Mouse (Mus musculus) kidney, adult 8-10 months (tissue): ENCODE data around the gene Tdrd5.
"Not testable (repeated sequence)": the region's sequence is repeated elsewhere in the genome, so short reads cannot be mapped to it uniquely, and the experiment has no call there.

Experiments used
- DNase-seq, 2 experiments: peaks; one replicate each; pipeline ENCODE4 v3.0.0; 2022

The Tdrd5 gene

DNA sequence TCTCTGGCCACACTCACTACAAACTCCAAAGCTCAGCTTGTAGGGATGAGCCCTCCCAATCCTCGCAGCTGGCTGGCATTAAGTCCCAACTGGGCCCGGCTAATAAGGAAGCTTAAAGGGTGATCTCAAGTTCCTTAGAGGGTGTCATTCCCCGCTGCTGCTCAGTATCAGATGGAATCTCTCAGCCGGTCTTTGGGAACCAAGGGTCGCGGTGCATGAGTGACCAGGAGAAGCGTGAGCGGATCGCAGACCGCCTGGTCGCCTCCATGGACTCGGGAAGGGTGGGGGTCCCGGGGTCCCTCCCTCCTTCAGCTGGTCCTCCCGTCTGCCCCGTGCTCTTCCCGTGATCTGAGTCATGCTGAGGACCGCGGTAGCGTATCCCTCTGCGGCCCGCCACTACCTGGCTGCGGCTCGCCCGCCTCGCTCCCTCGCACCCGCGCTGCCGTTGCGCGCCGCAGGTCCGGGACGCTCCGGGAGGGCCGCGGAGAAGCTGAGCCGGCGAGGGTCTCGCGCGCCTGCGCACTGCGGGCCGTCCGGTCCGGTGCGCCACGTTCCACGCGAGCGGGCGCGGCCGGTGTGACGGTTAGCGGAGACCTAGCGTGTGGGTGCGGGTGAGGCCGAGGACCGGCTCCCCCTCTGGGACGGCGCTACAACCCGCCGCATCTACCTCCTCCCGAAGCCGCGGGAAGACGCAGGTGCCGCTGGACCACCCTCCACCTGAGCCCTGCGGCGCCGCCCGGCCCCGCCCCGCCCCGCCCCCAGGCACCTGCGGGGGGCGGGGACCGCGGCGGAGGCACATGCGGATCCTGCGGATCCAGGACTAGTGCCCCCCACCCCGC is at the start of gene Tdrd5:
Gene Tdrd5, minus strand, starts transcription at position 754 of the 839 bp plus-strand sequence.
- DNase-seq, result peak in 1 of 2 experiments; percentile 21

DNA sequence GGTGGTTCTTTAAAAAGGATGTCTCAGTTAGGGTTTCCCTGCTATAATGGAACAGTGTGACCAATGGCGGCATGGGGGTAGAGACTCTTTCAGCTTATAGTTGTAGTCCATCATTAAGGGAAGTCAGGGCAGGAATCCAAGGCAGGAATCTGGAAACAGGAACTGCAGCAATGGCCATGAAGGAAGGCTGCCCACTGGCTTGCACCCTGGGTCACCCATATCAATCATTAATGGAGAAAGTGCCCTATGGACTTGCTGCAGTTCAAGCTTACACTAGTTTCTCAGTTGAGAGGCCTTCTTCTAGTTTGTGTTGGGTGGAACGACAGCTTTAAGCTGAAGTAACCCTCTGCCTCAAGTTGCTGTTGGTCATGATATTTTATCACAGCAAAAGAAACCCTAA is 49.0 kb upstream of the Tdrd5 start:
- DNase-seq, result peak; percentile 53 to 60

DNA sequence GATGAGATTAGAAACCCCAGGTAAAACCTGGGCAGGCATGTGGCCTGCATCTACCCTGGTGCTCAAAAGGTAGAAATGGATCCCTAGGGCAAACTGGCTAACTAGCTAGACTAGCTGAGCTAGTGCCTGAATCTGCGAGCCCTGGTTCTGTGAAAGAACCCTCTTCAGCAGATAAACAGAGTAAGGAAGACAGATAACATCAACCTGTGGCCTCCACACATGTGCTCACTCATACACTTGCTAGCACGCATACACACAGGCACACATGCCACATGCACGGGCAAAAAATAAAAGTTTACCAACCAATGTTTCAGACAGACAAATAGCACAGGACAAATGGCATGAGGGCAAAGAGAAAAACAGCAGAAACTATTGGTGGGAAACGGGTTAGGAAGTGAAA is 47.0 kb upstream of the Tdrd5 start:
- DNase-seq, result no peak

DNA sequence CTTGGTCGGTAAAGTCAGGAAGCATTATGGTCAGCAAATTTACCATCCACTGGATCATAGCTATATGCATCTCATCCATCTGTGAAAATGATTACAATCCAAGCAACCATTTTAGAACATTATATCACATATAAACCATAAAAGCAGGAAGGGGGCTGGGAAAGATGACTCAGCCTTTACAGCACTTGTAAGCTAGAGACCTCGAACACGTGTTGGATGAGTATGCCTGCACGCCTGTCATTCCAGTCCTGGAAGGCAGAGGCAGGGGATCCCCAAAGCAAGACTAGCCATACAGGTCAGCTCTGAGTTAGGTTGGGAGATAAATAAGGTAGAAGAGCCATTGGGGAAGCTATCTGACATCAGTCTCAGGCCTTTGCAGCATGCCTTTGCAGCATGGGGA is 45.6 kb upstream of the Tdrd5 start:
- DNase-seq, result no peak

DNA sequence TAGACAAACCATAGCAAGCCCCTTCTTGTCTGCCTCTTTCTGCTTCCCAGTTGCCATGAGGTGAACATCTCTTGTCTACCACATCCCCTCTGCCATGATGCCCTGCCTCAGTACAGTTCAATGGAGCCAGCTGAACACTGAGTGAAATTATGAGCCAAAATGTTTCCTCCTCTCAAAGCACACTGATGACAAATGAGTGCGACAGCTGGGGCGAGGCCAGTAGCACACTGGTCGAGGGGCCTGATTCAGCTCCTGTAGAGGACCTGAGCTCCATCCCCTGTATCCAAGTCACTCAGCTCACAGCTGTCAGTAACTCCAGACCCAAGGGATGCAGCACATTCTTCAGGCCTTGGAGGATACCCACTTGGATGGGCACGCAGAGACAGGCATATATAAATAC is 42.2 kb upstream of the Tdrd5 start:
- no peak for DNase-seq

DNA sequence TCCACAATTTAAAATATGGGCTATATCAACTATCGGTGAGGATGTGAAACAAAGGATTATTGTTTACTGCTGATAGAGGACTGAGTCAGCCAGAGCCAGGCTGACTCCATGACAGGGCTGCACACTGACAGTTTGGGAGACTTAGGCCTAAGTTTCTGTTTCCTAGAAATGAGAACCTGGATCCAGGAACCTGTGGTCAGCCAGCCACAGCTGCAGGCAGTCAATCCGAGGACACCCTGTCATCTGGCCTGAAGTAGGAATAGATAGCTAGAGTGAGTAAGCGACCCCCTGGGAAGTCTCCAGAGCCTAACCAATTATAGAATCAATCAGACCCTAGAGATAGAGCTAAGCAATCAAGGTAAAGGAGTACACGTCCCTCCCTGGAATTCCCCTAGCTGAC is 41.0 kb upstream of the Tdrd5 start:
- no peak for DNase-seq

DNA sequence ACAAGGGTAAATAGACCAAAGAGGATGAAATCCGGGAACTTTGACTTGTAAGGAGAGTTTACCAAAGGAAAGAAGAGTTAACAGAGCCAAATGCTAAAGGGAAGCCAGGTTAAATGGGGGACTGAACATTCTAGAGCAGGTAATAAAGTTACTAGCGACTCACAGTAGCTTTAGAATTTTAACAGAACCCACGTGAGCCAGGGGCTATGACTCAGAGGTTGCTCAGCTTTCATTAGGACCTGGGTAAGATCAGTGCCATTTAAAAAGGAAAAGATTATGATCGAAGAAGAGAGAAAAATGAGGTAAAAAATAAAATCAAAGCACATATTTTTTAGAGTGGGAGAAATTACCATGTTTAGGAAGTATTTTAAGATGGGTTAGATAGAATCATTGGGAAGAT is 37.4 kb upstream of the Tdrd5 start:
- no peak for DNase-seq

DNA sequence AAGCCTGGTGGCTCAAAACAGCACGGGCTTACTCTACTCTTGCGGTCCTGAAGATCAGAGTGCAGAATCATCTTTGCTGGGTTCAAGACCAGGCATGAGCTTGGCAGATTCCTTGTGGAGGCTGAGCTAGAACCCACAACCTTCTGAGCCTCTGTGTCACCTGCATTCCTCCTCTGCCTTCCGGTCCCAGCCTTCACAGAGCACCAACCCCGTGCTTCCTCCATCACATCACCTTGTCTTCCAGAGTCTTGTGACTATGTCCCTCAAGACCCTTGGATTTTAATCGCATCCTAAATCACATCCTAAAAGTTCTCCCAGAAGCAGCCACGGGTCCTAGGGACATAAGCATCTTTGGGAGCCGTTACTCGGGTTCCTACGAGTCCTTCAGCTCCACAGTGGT is 19.7 kb upstream of the Tdrd5 start:
- DNase-seq, result no peak

DNA sequence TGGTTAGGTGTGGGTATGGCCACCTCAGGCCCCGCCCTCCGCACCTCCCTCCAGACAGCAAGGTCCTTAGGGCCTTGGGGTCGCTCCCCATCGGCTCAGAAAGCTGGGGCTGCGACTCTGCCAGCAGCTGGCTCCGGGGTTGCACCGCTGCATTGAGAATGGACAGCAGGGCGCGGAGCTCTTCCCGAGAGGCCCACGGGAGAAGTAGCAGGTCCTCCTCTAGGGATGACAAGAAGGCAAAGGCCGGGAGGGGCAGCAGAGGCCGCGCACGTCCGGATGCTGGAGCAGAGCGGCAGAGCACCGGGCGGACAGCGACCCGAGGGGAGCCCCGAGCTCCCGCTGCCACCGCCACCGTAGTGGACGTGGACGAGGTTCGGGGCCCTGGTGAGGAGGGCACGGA is 7.2 kb upstream of the Tdrd5 start, which contains the start of gene Nphs2:
Gene Nphs2, plus strand, starts transcription at position 98 of the 400 bp plus-strand sequence.
- DNase-seq, result no peak

DNA sequence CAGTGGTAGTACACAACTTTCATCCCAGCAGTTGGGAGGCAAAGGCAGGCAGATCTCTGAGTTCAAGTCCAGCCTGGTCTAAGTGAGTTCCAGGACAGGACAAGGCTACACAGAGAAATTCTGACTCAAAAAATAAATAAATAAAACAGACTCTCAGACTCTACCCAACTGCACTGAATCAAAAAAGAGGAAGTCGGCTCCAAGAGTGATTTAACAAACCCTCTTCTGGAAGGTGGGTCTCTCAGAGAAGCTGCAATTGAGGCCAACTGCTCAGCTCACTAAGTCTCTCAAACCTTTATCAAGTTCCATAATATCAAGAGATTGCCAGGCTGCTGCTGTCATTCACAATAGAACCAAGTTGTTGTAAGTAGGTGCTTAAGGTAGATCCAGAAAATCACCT is 5.1 kb upstream of the Tdrd5 start:
- no peak for DNase-seq

DNA sequence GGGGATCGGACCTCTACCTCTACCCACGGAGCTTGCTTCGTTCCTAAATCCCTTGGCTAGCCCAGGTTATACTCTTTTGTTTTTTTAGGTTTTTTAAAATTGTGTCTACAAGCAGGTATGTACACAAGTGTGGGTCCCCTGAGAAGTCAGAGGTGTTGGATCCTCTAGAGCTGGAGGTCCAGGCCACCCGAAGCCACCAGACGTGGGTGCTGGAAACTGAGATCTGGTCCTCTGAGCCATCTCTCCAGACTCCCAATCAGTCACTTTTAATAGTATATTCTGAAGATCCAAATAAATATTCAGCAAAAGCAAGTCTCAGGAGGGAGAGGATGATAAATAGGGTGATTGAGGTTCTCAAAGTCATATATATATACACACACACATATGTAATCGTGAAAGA is 13.4 kb downstream of the Tdrd5 start:
- DNase-seq, result no peak

DNA sequence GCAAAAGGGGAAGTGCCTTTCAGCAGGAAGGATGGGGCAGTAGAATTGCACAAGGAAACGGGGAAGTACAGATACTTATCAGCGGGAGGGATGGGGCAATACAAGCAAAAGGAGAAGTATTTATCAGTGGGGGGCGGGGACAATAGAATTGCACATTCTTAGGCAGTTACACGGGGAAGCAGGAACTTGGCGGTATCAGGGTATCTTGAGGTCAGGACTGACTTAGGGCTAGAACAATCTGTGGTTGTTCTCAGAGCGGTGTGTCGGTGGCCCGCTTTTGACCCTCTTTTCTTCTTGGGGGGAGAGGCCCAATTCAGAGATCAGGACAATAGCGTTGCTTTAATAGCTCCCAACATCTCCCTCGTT is 14.3 kb downstream of the Tdrd5 start:
- DNase-seq, result not testable (repeated sequence)

DNA sequence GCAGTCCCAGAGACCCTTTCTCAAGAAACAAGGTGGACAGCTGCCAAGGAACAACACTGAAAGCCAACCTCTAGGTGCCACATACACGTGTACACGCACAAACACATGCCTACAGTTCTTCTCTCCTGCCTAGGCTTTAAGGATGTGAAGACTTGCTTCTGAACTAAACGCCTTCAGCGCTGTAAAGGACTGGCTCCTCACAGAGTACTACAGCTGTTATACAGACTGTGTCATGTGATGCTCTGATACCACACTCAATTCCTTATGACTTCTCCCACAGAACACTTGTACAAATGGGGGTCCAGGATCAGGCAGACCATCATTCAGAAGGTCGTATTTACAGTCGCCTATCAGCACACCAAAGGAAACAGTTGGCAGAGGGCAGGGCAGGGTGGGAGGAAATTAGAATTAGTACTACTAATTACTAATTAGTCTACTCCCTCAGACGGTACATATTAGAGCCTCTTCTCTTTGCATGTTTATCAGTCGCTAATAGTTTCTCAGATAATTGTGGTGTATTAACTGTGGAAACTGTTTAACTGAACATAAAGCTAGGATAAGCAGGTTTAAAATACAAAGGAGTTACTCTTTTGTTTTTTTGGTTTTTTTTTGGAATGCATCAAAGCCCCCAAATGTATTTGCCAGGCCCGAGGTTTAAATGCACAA is 14.8 kb downstream of the Tdrd5 start:
- DNase-seq, result no peak

DNA sequence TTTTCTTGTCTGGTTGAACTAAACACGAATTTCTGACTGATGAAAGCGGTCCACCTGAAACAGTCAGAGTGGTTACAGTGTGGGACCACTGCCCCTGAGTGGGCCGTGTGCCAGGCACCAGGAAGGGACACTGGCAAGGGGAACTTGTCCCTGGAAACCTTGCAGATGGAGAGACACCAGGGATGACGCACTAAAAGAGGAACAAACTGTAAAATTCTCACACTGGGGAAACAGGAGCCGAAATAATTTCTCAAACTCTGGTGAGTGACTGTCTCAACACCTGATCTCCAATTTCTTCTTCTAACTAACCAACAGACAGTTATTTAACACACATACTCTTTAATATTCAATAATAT is 17.9 kb downstream of the Tdrd5 start:
- no peak for DNase-seq

DNA sequence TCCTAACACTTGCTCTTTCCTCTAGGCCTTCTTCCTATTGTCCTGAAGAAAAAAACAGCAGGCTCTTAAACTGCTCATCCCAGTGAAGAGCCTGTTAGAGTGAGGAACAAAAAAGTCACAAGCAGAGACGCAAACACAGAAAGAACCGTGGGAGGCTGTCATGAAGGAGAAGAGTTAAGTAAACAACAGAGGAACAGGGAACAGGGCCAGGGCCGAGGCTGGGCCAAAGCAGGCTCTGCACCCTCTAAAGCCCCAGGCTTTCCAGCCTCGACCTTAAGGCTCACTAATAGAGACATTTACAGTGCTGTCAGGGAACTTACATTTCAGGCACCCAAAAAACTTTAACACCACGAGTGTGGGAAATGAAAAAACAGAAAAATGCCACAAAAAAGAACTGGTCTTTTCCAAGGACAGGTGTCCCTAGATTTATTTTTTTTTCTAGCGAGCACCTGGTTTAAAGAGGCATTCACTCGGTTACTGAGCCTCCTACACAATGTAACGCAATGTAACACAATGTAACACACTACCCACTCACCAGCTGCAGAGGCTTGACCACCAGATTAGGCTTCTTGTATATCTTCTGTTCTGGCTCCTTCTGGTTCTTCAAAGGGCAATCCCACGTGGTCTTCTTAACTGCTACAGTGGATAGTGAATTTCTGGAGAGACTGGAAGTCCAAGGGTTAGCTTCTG is 18.5 kb downstream of the Tdrd5 start:
- DNase-seq, result no peak

DNA sequence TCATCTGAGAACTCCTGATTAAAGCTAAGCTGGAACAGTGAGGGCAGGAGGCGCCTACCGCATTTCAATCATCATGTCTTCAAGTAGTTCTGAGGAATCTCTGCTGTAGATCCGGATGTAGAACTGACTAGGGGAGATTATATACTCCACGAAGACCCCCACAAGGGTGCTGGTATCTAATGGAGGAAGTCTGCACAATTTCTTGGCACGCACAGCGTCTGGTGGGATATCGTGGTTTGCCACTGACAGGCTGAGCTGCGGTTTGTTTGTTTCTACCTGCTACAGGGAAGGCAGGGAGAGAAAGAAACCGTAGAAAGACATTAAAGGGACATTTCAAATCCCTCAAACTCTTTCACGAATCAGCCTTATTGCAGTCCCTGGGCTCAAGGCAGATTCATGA is 19.3 kb downstream of the Tdrd5 start:
- no peak for DNase-seq

DNA sequence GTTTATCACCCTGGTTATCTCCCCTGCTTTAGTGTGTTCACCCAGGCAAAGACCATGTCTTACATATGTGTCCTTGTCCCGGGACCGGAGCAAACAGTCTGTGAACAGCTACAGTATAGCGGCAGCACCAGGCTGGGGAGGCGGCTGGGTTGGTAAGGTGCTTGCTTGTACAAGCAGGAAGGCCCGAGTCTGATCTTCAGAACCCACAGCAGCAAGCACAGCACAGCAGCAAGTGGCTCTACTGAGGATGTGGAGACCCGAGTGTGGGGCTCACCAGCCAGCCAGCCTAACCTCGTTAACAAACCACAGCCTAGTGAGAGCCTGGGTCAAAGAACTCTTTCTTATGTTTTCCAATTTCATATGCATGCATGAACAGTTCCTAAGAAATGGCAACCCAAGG is 23.3 kb downstream of the Tdrd5 start:
- DNase-seq, result no peak

DNA sequence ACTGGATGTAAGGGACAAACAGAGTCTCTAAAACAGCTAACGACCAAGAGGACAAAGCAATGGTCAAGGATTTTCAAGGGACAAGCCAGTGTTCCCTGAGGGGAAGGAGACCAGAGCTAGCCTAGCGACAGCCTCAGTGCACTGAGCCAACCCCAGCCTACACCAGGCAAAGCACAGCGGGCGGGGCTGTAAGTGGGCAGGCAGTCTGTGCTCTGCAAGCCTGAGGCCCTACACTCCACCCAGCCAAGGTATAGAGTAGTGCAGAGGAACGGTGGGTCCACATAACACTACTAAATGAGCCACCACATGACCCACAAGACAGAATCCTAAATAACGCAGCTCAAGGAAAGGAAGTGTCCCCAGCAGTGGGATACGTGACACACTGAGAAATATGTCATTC is 29.8 kb downstream of the Tdrd5 start:
- no peak for DNase-seq

DNA sequence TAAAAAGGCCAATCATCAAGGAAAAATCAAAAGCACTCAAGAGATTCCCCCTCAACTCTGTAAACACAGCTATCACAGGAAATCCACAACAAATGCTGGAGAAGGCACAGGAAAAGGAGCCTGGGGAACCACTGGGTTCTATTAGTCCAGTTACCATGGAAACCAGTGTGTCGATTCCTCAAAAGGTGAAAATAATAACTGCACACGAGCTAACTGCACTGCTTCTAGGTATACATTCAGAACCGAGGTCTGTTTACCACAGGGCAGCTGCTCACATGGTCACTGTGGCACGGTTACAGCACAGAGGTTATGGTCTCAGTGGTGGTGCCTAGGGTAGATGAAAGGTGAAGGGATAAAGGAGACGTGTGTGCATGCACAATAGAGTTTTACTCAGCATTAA is 31.8 kb downstream of the Tdrd5 start:
- no peak for DNase-seq

DNA sequence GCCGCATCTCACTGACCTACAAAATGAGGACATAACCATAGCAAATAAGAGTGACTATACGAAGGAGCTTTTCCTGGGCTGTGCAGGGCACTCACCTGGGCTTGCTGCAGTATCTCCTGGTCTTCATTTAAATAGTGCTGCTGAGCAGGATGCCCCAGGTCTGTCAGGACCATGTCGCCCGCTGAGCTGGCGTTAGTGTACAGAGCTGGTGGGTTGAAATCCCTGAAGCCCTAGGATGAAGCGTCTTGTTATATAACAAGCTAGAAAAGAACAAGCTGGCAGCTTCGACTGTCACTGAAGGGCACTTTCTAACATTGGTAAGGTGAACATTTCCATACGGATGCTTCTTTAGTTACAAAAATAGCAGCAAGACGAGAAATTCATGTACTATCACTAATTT is 33.0 kb downstream of the Tdrd5 start:
- DNase-seq, result no peak

DNA sequence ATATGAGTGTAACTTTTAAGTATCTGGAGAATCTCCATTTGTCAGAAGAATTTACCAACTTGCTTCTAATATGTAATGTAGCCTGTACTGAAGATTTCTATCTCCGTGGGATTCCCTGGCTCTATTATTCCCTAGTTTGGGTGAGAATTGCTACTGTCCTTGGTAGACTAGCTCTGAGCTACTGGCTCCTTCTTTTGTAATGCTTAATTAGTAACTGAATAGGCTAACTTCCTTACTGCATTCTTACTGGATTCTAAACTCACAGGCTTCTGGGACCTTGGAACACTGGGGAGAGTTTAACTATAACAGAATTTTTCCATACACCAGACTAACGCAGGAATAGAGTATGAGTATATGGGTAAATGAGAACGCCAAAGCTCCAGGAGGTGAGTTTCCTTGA is 34.9 kb downstream of the Tdrd5 start:
- peak in 1 of 2 experiments; percentile 38 for DNase-seq

DNA sequence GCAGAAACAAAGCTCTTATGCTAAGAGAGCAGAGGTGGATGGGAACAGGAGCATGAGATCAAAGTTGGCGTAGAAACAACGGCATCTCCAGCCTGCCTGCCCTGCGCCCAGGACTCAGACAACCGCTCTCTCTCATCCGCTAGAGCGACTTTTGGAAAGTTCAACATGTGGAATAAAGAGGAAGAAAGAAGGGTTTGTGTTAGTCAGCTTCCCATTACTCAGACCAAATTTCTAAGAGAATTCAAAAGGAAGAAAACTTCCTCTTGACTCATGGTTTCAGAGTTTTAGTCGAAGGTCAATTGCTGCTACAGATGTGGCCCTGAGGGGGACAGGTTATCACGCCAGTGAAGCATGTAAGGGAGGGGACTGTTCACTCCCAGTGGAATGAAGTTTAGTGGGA is 39.5 kb downstream of the Tdrd5 start:
- DNase-seq, result no peak

DNA sequence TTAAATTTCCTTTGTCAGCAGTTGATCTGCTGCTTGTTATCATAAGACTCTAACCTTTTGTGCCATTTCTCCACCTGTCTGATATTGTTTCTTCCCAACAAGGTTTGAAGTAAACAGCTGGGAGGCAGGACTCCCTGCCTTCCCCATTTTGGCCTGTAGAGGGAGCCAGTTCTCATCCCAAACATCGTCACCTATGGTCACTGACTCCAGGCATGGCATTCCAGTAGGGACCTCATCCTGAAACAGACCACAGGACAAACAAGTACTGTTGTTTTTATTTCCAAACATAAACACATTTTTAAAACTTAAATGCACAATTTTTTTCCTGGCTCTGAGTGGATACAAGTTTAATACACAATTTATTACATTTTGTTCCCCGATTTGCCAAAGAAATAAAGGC is 40.1 kb downstream of the Tdrd5 start:
- peak; percentile 33 to 79 for DNase-seq

DNA sequence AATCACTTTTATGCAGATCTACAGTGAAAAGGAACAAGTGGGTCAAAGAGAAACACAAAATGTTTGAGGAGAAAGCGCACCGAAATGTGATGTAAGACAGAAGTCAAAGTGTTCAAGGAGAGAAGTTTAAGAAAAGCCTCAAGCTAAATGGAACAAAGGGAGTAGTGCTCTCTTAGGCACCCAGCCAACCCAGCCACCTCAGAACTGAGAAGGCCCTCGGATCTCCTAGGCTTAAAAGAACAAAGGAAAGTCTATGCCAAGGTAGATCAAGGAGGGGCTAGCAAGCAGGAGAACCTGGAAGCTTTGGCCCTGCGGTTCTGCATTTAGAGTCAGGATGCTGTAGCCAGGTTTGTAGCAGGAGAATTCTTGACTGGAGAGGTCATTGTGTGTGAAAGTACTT is 48.6 kb downstream of the Tdrd5 start:
- DNase-seq, result no peak
